Mouse (Mus musculus) brain, embryonic 14.5 days (tissue): ENCODE data around the gene Phospho1.

Experiments used
- CTCF ChIP-seq: fragments of 200-500 bp; IDR thresholded peaks from 2 replicates; pipeline ENCODE4 v1.5.1; 2012; ENCODE audit warnings: inconsistent platforms, mild to moderate bottlenecking, moderate library complexity, borderline replicate concordance; ENCODE audit not compliant: insufficient read depth, insufficient read length; ENCODE audit errors: extremely low read depth
- POLR2A ChIP-seq: fragments of 200-500 bp; IDR thresholded peaks from 2 replicates; pipeline ENCODE4 v1.6.1; 2012; ENCODE audit warnings: mild to moderate bottlenecking, inconsistent platforms, borderline replicate concordance; ENCODE audit not compliant: poor library complexity, insufficient read depth, insufficient read length, severe bottlenecking; ENCODE audit errors: extremely low read depth

- TF ChIP-seq CTCF: no peak
- TF ChIP-seq POLR2A: no peak
Measured at GRCm38 (mm10) chr11:95779366-95779765, 44.9 kb upstream of the Phospho1 start.
